ENCODE assay signal across 8 mouse cellular contexts in the genomic region with DNA sequence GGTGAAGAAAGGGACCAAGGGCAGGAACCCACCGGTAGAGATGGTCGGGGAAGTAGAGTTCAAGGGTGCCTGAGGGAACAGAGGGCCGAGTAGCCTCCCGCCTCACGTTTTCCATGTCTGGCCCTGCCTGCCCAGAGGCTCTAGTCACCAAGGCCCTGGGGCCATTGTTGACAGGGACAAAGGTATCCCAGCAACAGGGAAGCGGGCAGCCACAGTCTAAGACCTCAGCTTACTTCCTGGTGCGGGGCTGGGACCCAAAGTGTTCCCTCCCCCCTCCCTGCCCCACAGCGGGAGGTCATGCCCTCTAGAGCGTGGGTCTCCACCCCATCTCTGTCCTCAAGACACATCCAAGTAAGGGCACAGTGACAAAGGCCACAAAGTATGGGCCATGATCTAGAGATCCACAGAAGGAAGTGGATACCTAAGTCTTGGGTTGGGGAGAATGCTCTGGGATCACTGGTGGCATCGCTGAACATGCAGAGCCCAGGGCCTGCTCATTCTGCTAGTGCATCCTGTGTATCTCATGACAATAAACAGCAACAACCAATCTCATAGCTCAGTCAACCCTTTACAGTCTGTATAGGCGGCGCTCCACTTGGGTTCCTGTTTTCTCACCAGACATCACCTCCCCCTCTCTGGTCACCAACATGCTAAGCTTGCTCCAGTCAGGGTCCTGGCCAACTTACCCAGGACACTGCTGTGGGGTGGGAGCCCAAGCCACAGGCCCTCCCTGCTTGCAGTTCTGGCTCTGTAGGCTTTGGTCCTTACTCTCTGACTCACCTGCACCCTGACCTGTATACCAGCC. TPM values are rescaled to one million over a fixed set of nuclear protein-coding genes. Genes with fewer than 3 reads are reported as not detected.
DNase-seq lines count a peak whose midpoint lies in the region; ATAC-seq lines count a peak whose summit lies in the region.

A gene (minus strand): TSS at position 145 of the 805 bp plus-strand sequence.

- H3K9ac ChIP-seq in heart, embryonic 13.5 days: peak within 1 kb of the TSS; percentile 83
- no peak within 1 kb of the TSS for H3K9ac ChIP-seq in hindbrain, embryonic 16.5 days (ENCODE audit: low read depth, low read length)
- peak within 1 kb of the TSS; percentile 28; the same call in 1 of the 2 replicates for H3K9ac ChIP-seq in midbrain, embryonic 12.5 days (replicated peaks)

- peaks cover 7% of the 10 kb centered on the region; the same call in 1 of the 2 replicates for H3K27me3 ChIP-seq in heart, embryonic 13.5 days (replicated peaks)
- H3K27me3 ChIP-seq in hindbrain, embryonic 16.5 days (replicated peaks; ENCODE audit: control insufficient read depth, insufficient read depth, low read length): peaks cover 10% of the 10 kb centered on the region
- peaks cover 36% of the 10 kb centered on the region for H3K27me3 ChIP-seq in midbrain, embryonic 12.5 days

- peak within 1 kb of the TSS; percentile 32; the same call in 1 of the 2 replicates for H3K27ac ChIP-seq in heart, embryonic 13.5 days (replicated peaks)
- no peak within 1 kb of the TSS for H3K27ac ChIP-seq in hindbrain, embryonic 16.5 days (ENCODE audit: low read depth, low read length)
- peak within 1 kb of the TSS; percentile 54 for H3K27ac ChIP-seq in midbrain, embryonic 12.5 days (replicated peaks)

- no peak for ATAC-seq in heart, embryonic 13.5 days (ENCODE audit: extremely low read depth, insufficient number of reproducible peaks, low FRiP score, low TSS enrichment)
- ATAC-seq in hindbrain, embryonic 16.5 days: no peak
- ATAC-seq in midbrain, embryonic 12.5 days (ENCODE audit: low FRiP score, low read depth): peak; percentile 34; the same call in 1 of the 2 replicates

- H3K9me3 ChIP-seq in heart, embryonic 13.5 days: no peaks in the 10 kb centered on the region
- H3K9me3 ChIP-seq in hindbrain, embryonic 16.5 days (ENCODE audit: control insufficient read depth, low read length): no peaks in the 10 kb centered on the region
- H3K9me3 ChIP-seq in midbrain, embryonic 12.5 days: no peaks in the 10 kb centered on the region

- H3K4me3 ChIP-seq in heart, embryonic 13.5 days: peak within 1 kb of the TSS; percentile 52
- no peak within 1 kb of the TSS for H3K4me3 ChIP-seq in hindbrain, embryonic 16.5 days (ENCODE audit: low read length)
- H3K4me3 ChIP-seq in midbrain, embryonic 12.5 days: peak within 1 kb of the TSS; percentile 28; the same call in 1 of the 2 replicates

- DNase-seq in heart, adult 11 months: no peak
- peak; percentile 85 for DNase-seq in embryo, embryonic 10 days (ENCODE audit: low spot score)
- DNase-seq in Muller cell, postnatal 12 days (ENCODE audit: inconsistent ontology term): no peak
- DNase-seq in frontal cortex, postnatal 36 days (ENCODE audit: low spot score in 2 of 2): no peak
- DNase-seq in adrenal gland, postnatal 14 days: no peak

- WGBS in heart, embryonic 13.5 days: 26% methylated on average over 12 of the region's 12 CpGs
- 23% methylated on average over 12 of the region's 12 CpGs for WGBS in hindbrain, embryonic 16.5 days
- 13% methylated on average over 12 of the region's 12 CpGs for WGBS in midbrain, embryonic 12.5 days

- H3K4me2 ChIP-seq in heart, embryonic 13.5 days: peak within 1 kb of the TSS; percentile 81
- H3K4me2 ChIP-seq in hindbrain, embryonic 16.5 days (ENCODE audit: low read length): peak within 1 kb of the TSS; percentile 50
- H3K4me2 ChIP-seq in midbrain, embryonic 12.5 days (replicated peaks): peak within 1 kb of the TSS; percentile 48

- H3K4me1 ChIP-seq in heart, embryonic 13.5 days: peaks cover 64% of the 10 kb centered on the region
- peaks cover 10% of the 10 kb centered on the region for H3K4me1 ChIP-seq in hindbrain, embryonic 16.5 days (ENCODE audit: control insufficient read depth, insufficient read depth, low read depth, low read length)
- peaks cover 43% of the 10 kb centered on the region for H3K4me1 ChIP-seq in midbrain, embryonic 12.5 days

- peaks cover 65% of the 10 kb centered on the region for H3K36me3 ChIP-seq in heart, embryonic 13.5 days
- H3K36me3 ChIP-seq in hindbrain, embryonic 16.5 days (ENCODE audit: control insufficient read depth, insufficient read depth, low read length): peaks cover 40% of the 10 kb centered on the region
- peaks cover 49% of the 10 kb centered on the region for H3K36me3 ChIP-seq in midbrain, embryonic 12.5 days

RNA-seq across cellular contexts. Expression of the gene that starts here (rescaled TPM):
- polyA plus RNA-seq in heart, embryonic 13.5 days (2015; fragmentation: Nextera tagmentation; extraction: Ambion mirVana): 0.98 and 1.1 TPM in 2 replicates
- polyA plus RNA-seq in hindbrain, embryonic 16.5 days (2015; fragmentation: Nextera tagmentation; extraction: Ambion mirVana): 0.49 and 1.1 TPM in 2 replicates
- 0.34 and 0.92 TPM in 2 replicates for polyA plus RNA-seq in midbrain, embryonic 12.5 days (2016; fragmentation: Nextera tagmentation; extraction: Ambion mirVana)
- total RNA-seq in adrenal gland, postnatal 14 days (2021): 2.0 and 2.1 TPM in 2 replicates

Comparison
In these comparisons a context has a peak if more than half of its experiments do, and no peak if none do; other contexts are left out.
1. Peak in ATAC-seq, H3K4me3 ChIP-seq, H3K27ac ChIP-seq, H3K9ac ChIP-seq and H3K4me2 ChIP-seq in midbrain, embryonic 12.5 days; RNA of the gene not detected or under 1 TPM.